Mouse (Mus musculus) retina, postnatal 1 day (tissue): ENCODE measurements around the gene Tnnt3.

Source experiments
- DNase-seq: peaks from one replicate; pipeline ENCODE4 v3.0.0-alpha.2; 2012

Gene Tnnt3

DNA sequence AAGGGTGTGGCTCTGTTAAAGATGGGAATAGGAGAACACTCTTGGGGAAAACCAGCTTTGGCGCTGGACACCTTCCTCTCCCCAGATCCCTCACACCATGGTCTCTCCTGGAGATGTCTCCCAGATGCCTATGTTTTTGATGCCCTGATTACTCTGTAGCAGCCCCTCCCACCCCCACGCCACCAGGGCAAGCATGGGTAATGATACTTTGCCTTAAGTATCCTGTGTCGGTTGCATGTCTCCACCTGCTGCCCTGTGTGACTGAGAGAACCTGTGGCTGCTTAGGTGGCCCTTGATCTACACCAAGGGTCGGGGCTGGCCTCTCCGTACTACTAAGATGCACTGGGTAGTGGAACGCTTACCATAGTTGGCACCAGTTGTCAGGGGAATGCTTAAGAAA, 20.6 kb upstream of the Tnnt3 start:
- no peak for DNase-seq

DNA sequence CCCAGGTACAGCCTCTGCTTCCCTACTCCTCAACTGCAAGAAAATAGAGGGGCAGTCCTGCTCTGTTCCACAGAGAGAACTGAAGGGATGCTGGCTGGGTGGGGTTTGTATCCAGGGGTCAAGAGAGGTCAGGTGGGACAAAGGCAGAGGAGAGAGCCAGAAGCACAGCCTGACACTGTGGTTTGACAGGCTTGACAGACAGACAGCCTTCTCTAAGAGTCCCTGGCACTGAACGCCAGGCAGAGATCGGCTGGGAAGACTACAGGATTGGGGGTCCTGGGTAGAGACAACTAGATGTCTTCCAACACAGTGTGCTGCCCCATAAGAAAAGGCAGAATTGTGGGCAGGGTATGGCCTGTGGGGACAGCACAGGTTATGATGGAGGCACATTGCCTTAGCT, 20.1 kb upstream of the Tnnt3 start:
- DNase-seq: no peak

GRCm38 (mm10) chr7:142479307-142479706, 19.3 kb upstream of the Tnnt3 start:
- DNase-seq: no peak

- no peak for DNase-seq
These were observed 18.8 kb upstream of the Tnnt3 start for GRCm38 (mm10) chr7:142479886-142480285.

DNA sequence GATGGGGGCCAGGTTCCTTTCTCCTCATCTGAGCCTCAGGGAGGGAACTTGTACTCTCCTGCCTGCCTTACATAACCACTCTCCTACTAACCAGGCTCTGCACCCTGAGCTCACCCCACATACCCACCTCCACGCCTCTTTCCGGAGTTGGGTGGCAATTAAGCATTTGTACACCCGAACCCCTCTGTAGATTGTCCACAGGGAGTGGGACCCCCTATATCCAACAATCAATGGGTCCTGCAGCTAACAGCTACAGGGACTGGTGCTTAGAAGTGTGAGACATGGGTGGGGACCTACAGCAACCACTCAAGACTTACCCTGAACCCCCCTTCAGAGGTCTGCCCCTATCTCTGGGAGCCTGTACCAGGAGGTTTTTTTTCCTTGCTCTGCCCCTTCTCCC, 18.0 kb upstream of the Tnnt3 start:
- no peak for DNase-seq

- peak; percentile 82 for DNase-seq
These were observed 17.5 kb upstream of the Tnnt3 start for GRCm38 (mm10) chr7:142481186-142481567.

DNA sequence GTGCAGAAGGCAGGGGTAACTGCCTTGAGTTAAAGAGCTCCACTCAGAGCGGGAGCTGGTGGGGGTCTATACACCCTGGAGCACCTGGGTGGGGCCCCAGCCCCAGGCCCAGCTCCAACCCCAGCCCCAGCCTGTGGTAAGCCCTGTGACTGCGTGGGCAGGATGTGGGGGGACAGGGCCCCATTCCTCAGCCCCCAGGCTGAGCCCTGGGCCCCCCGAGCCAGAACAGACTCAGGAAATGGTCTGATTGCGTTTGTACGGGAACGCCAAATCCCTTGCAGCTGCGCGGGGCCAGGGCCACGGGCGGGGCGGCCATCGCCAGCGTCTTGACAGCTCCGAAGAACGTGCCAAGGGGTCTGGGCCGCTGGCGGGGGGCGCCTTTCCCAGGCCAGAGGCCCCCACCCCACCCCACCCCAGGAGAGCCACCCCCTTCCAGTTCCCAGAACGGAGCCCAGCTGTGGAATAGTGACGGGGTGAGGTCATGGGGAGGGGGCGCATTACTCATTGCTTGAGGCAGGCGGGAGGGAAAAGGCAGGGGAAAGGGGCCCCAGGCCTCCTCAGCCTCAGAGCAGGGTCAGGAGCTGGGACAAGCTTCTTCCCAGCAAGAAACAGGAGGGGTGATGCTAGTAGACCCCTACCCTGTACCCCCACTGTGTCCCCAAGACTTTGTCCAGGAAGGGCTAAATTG, 16.9 kb upstream of the Tnnt3 start:
- peak; percentile 83 for DNase-seq

- DNase-seq: peak; percentile 79
These were observed 16.4 kb upstream of the Tnnt3 start for GRCm38 (mm10) chr7:142482256-142482609.

DNA sequence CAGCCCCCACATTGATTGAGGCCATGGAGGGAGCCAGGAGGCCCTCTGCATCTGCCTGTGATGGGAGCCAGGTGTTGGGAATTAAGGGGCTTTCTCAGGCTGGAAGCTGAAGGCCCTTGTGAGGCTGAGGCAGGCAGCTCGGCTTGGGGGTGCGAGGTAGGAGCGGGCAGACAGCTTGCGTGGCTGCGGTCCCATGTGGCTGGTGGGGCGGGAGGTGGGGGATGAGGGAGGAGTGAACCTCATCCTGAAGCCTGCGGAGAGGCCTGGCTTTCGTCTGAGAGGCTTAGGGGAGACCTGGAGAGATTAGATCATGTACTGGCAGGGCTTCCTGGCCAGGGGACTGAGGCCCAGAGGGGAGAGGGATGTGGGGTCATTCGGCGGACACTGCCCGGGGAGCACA, 15.5 kb upstream of the Tnnt3 start:
- peak; percentile 44 for DNase-seq

DNA sequence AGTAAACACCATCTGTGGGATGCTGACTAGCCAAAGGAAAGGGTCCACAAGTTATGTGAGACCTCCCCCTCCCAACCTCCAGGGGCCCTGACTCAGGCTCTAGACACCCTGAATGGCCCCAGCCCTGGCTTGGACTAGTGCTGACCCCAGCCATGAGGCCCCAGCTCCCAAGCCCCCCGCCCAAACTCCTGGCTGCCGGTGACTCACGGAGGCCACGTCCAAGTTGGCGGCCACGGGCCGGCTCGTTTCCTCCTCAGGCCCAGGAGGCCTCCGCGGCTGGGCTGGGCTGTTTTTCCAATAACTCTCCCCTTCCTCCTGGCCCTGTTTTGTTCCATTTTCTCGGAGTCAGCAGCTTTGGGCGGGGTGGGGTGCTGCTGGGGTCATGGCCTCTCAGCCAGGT, 13.9 kb upstream of the Tnnt3 start:
- DNase-seq: no peak

DNA sequence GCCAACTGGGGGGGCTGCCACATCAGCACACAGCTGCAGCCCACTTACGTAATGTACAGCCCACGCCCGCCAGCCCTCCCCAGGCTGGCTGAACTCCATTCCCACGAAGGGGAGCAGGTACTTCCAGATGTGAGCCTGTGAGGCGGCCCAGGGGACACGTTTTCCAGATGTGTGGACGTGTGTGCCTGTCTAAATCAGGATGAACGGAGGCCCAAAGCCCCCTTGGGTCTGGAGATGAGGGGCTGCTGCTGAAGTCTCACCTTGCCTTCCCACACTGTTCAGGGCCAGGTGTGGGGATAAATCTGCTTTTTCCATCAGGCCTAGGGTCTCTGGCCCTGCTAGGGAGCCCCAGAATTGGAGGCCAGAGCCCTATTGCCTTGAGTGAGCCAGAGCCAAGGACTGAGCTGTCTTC, 11.9 kb upstream of the Tnnt3 start:
- no peak for DNase-seq

- DNase-seq: peak; percentile 88
These were observed 11.2 kb upstream of the Tnnt3 start for GRCm38 (mm10) chr7:142487341-142487859.

GRCm38 (mm10) chr7:142488053-142488452, 10.6 kb upstream of the Tnnt3 start:
- no peak for DNase-seq

GRCm38 (mm10) chr7:142493535-142493934, 5.1 kb upstream of the Tnnt3 start:
- DNase-seq: no peak

DNA sequence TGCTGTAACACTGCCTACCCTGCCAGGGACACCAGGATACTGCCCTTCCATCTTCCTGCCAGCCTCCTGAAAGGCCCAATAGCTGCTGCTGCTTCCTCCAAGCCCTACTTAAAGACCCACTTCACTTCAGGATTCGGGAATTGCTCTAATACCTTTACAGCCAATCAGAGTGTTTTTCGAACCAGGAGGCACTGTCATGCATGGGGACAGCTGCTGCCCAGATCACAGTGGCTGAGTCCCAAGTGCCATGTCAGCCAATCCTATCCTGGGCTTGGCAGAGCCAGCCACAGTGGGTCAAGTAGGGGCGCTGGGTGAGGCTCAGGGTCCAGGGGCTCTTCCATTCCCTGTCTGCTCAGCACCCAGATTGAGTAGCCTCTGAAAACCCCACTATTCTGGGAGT, 2.5 kb upstream of the Tnnt3 start:
- DNase-seq: no peak

- no peak for DNase-seq
These were observed 1.8 kb upstream of the Tnnt3 start for GRCm38 (mm10) chr7:142496800-142497199.

DNA sequence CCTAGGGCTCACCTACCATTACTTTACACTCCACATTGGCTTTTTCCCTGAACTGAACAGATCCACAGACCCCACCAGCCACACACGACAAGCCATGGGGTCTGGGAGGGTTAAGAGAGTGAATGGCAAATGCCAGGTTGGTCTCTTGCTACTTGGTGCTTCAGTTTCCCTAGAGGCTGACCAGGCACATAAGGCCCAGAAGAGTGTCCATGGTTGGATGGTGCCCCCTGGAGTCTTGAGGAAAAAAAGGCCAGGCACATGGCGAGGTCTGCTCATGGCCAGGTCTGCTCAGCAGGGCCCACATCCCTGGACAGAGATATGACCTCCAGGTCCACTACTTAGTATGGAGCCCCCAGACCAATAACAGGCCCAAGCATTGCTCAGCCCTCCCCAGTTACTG, 861 bp upstream of the Tnnt3 start:
- DNase-seq: peak; percentile 27

DNA sequence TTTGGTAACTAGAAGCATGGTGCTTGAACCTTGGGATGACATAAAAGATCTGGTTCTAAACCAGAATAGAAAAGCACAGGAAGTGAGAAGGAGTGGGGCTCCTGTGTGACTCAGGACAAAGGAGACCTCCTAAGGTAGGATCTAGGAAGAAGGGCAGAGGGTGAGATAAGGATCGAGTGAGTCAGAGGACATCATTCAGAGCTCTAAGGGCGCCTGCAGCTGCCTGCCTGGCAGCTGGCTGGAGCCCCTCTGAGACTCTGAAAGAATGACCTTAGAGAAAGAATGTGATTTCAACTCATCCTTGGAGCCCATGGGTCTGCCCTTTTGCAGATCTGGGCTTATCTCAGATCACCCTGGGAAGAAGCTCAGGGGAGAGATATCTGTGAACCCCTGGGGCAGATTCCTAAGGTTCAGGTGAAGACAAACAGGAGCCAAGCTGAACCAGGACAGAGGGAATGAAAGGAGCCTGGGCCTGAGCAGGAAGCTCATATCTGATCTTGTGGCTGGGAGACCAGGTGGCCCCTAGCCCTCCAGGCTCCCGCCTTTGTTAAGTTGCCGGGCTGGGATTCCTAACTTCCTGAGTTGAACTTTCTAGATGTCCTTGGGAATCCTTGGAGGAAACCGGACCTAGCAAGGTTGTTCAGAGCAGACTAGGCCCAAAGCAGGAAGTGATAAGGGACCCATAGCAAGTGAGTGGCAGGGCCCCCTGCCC, 530 bp downstream of the Tnnt3 start:
- no peak for DNase-seq

DNA sequence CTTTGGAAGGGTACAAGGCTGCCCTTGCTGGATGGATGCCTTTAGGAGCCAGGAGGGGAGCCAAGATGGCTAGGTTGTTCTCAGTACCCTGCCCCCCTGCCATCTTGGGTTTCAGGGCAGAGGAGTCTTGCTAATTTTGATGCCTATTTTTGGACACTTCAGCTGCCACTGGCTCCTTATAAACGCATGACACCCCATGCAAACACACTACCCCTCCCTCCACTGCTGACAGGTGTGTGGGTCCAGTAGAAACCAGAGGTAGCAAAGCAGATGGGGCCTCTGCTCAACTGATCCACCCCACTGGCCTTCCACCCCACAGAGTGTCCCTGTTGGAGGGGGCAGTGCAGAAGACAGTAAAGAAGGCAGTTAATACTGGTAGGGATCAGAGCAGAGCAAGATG, 1.4 kb downstream of the Tnnt3 start:
- DNase-seq: no peak

GRCm38 (mm10) chr7:142503206-142503605, 4.6 kb downstream of the Tnnt3 start:
- DNase-seq: no peak

GRCm38 (mm10) chr7:142505942-142506341, 7.3 kb downstream of the Tnnt3 start:
- peak; percentile 26 for DNase-seq

DNA sequence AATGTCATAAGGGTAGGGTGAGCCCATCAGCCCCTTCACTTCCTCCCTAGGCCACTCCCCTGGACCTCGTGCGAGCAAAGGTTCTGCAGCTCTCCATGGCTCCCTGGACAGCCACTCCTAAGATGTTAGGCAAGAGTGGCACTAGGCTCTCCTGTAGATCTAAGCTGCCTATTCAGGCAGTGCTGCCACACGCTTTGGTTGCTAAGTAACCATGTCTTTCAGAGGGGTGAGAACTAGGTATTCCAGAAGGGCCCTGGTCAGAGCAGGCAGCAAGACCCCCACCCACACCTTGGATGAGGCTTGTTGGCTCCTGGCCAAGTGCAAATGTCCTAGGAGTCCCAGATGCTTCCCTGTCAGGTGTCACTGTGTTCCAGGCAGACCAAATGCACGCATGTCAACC, 7.9 kb downstream of the Tnnt3 start:
- peak; percentile 32 for DNase-seq

DNA sequence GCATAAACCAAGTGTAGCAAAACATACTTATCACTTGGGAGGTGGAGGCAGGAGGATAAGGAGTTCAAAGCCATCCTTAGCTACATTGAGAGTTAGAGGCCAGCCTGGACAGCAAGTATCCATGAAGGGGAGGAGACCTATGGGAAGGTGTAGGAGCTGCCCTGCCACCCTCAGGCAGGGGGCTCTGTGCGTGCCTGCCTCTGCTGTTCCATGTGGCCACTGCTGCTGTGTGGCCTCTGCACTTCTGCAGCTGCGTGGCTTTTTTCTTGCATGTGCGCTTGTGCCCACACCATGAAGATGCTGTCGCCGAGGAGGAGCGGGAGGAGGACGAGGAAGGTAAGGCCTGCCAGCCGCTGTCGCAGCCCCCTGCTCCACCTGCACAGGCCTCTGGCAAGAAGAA, 8.8 kb downstream of the Tnnt3 start:
- DNase-seq: no peak

- DNase-seq: no peak
These were observed 10.9 kb downstream of the Tnnt3 start for GRCm38 (mm10) chr7:142509518-142509917.
